Mouse (Mus musculus) megakaryocyte, embryonic 14.5 days (primary cell): ENCODE results near the gene Krt88. TPM values are rescaled to one million over a fixed set of nuclear protein-coding genes. Genes with fewer than 3 reads are reported as not detected.

Experiments
- H3K27me3 ChIP-seq: replicated peaks from 2 replicates; pipeline ENCODE3; 2012; ENCODE audit warnings: inconsistent platforms
- H3K36me3 ChIP-seq: replicated peaks from 2 replicates; pipeline ENCODE3; 2012; ENCODE audit warnings: low read length, inconsistent platforms, mixed read lengths
- H3K4me1 ChIP-seq: 2 replicates; pipeline ENCODE4 v1.6.1; 2012; ENCODE audit warnings: inconsistent platforms
- H3K4me3 ChIP-seq: replicated peaks from 2 replicates; pipeline ENCODE3; 2012; ENCODE audit warnings: moderate library complexity, mild to moderate bottlenecking, inconsistent platforms
- H3K9me3 ChIP-seq: 2 replicates; pipeline ENCODE4 v1.6.1; 2012; ENCODE audit warnings: inconsistent platforms
- FLI1 ChIP-seq: IDR thresholded peaks from 2 replicates; pipeline ENCODE4 v1.6.1; 2012; ENCODE audit warnings: low read length, inconsistent platforms, mixed read lengths
- GATA1 ChIP-seq: IDR thresholded peaks from 3 replicates; pipeline ENCODE4 v1.6.1; 2012; ENCODE audit warnings: mixed read lengths, low read length, inconsistent platforms, borderline replicate concordance
- polyA plus RNA-seq: library from polyadenylated mRNA; stranded (reverse); fragments of >175 nt; gene quantifications from 2 replicates; pipeline ENCODE4 v1.2.3, GENCODE M21; 2012; ENCODE audit warnings: low replicate concordance; ENCODE audit not compliant: insufficient read depth

The Krt88 gene
- polyA plus RNA-seq, 1 experiment, result not detected

DNA sequence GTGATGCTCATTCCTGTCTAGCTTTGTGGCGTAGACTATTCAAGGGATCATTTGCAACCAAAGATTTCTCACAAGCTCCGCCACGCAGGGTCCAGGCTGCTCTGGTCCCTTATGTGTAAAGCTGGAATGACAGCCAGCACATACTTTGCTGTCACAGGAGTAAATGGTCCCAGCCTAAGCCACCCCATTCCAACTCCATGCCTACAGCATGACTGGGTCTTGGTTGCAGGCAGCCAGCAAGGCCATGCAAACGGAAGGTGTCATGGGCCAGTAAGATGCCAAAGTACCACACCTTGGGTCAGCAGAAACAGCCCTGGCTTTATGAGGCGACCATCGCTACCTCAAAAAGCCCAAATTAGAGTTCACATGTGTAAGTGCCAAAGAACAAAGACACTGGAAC is 46.2 kb downstream of the Krt88 start:
- Histone ChIP-seq H3K9me3 (0 out of 2 replicates have a peak, but pooled peaks cover under 1% of the 10 kb centered on the region), H3K36me3 (no peaks in the 10 kb centered on the region), H3K4me3 (no peak overlapping the region), H3K4me1 (no peaks in the 10 kb centered on the region), H3K27me3 (peaks cover 80% of the 10 kb centered on the region)
- TF ChIP-seq GATA1 (no peak), FLI1 (no peak)

DNA sequence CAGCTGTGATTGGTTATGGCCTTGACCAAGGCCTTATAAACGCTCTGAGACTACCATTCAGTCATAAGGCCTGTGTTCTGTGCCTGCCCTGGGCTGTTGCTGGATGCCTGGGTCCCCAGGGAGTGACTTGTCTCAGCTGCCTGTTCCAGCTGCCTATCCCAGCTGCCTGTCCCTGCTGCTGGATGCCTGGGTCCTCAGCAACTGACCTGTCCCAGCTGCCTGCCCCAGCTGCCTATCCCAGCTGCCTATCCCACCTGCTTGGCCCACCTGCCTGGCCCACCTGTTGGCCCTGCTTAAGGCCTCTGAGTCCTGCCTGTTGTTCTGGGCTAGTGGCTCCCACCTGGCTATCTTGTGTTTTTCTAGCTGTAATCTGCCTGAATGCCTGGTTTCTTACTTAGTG is 46.7 kb downstream of the Krt88 start:
- Histone ChIP-seq H3K27me3 (peaks cover 80% of the 10 kb centered on the region), H3K4me3 (no peak overlapping the region), H3K9me3 (peaks cover 5% of the 10 kb centered on the region), H3K36me3 (no peaks in the 10 kb centered on the region), H3K4me1 (no peaks in the 10 kb centered on the region)
- TF ChIP-seq GATA1, result no peak
- no peak for TF ChIP-seq FLI1

DNA sequence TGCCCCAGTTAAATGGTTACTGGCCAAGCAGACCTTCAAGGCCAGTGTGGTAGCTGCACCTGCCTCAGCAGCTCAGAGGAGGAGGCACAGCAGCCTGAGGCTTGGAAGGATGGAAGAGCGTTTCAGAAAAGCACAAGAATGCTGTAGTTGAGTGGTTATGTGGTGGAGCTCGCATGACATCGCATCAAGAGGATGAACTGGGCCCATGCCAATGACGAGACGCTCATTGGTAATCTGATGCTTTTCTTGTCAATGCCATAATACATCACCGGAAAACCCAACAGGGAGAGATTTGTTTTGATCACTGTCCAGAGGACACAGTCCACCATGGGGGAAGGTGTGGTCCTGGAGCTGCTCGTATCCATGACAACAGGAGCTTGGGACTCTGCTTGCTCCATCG is 47.7 kb downstream of the Krt88 start:
- H3K4me3 ChIP-seq, result no peak overlapping the region
- H3K4me1 ChIP-seq, result no peaks in the 10 kb centered on the region
- no peaks in the 10 kb centered on the region for H3K36me3 ChIP-seq
- peaks cover 8% of the 10 kb centered on the region for H3K9me3 ChIP-seq
- TF ChIP-seq GATA1, result no peak
- H3K27me3 ChIP-seq, result peaks cover 79% of the 10 kb centered on the region

DNA sequence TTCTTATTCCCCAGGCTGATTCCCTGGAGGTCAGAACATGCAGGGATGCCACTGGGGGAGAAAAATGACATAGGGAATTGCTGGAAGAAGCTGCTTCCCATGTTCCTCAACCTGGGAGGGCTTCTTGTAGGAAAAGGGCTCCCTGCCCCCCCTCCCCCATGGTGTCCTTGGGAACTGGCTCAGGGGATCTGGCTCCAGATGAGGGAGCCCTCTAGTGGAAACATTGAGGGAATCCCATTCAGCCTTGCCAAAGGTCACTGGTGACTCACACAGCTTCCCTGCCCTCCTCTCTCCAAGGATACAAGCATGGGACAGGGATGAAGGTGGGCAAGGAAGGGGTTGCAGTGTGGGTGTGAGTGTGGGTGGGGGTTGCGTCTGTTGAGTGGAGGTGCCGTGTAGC is 49.6 kb downstream of the Krt88 start:
- H3K9me3 ChIP-seq, result peaks cover 8% of the 10 kb centered on the region
- no peaks in the 10 kb centered on the region for H3K36me3 ChIP-seq
- H3K27me3 ChIP-seq, result peaks cover 82% of the 10 kb centered on the region
- TF ChIP-seq FLI1, result no peak
- no peak for TF ChIP-seq GATA1
- no peak overlapping the region for H3K4me3 ChIP-seq
- H3K4me1 ChIP-seq, result no peaks in the 10 kb centered on the region

Other genes with a start within 250 kb of the Krt88 start
- 0.47 TPM in 1 of 2 replicates, not detected in the other for gene Grasp, start 223.6 kb upstream of the Krt88 start, polyA plus RNA-seq
- 2.9 and 6.8 TPM in 2 replicates for gene Nr4a1, start 193.5 kb upstream of the Krt88 start, polyA plus RNA-seq
- 36.9 and 65.9 TPM in 2 replicates for gene Atg101, start 163.5 kb upstream of the Krt88 start, polyA plus RNA-seq
- gene 6030408B16Rik, start 154.5 kb upstream of the Krt88 start, polyA plus RNA-seq, result 2.1 TPM in 1 of 2 replicates, not detected in the other
- 0.63 TPM in 1 of 2 replicates, not detected in the other for gene Krt80, start 77.6 kb upstream of the Krt88 start, polyA plus RNA-seq
- gene Krt7, start 36.7 kb upstream of the Krt88 start, polyA plus RNA-seq, result not detected in 2 replicates
- gene Krt87, start 8.9 kb upstream of the Krt88 start, polyA plus RNA-seq, result not detected in 2 replicates
- gene Krt81, start 16.0 kb downstream of the Krt88 start, polyA plus RNA-seq, result not detected in 2 replicates
- not detected in 2 replicates for gene Krt86, start 25.7 kb downstream of the Krt88 start, polyA plus RNA-seq
- not detected in 2 replicates for gene Krt83, start 43.8 kb downstream of the Krt88 start, polyA plus RNA-seq
- not detected in 2 replicates for gene Gm49425, start 69.5 kb downstream of the Krt88 start, polyA plus RNA-seq
- not detected in 2 replicates for gene Krt84, start 85.1 kb downstream of the Krt88 start, polyA plus RNA-seq
- gene Krt82, start 102.9 kb downstream of the Krt88 start, polyA plus RNA-seq, result not detected in 2 replicates
- not detected in 2 replicates for gene Krt90, start 115.2 kb downstream of the Krt88 start, polyA plus RNA-seq
- gene Krt75, start 126.2 kb downstream of the Krt88 start, polyA plus RNA-seq, result not detected in 2 replicates
- gene Gm5414, start 180.4 kb downstream of the Krt88 start, polyA plus RNA-seq, result not detected in 2 replicates
- not detected in 2 replicates for gene Gm5478, start 199.6 kb downstream of the Krt88 start, polyA plus RNA-seq
- gene Krt6b, start 232.5 kb downstream of the Krt88 start, polyA plus RNA-seq, result not detected in 2 replicates
- 0.03 TPM in 1 of 2 replicates, not detected in the other for gene Krt6a, start 246.6 kb downstream of the Krt88 start, polyA plus RNA-seq